Mouse (Mus musculus): ENCODE measurements around the gene Gm29776. TPM values are rescaled to one million over a fixed set of nuclear protein-coding genes. Genes with fewer than 3 reads are reported as not detected.

Gene Gm29776
- total RNA-seq, 2 experiments from 2014 or later = not detected

DNA sequence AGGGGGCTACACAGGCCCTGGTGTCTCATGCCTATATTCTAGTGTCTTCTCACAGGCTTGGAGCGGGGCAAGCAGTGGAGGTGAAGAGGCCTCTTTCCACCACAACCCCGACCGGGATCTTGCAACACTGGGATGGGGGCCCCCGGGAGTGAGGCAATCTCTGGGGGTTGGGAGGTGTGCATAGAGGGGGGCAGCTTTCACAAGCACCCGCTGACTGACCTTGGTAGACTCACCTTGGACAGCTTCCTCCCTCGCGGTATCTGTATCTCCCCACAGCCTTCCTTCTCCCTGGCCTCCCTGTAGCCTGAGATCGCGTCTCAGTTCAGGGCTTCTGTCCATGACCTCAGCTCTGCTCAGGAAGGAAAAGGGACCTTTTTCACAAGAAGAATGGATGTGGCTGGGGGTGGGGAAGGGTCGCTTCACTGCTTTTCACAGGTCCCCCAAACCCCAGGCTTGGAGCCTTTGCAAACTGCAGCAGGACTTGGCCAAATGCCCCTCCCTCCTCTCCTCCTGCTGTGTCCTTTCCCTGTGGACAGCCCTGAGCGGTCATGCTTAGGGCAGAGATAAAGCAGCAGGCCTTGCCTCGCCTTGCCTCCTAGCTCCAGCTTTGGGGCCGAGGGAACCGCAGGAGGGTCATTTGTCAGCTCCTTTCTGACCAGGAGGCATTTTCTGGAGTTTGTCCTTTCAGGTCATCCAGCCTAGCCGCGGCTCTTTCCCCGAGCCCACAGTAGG, 8.1 kb upstream of the Gm29776 start:
- no peak for DNase-seq

DNA sequence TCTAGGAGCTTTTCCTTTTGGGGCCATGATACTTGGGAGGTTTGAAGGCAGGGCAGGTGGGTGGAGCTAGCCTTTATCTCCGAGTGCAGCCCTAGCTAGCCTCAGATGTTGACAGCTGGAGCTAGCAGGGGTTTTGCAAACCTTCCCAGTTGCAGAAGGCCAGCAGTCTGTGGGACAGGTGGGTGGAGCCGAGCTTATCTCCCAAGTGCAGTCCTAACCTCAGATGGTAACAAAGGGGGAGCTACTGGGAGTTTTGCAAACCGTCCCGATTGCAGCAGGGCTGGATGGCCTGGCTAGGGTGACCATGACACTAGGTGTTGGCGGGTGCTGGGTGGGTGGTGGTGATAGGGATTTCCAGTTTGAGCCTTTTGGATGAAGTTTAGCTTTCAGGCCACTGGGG, 7.2 kb upstream of the Gm29776 start:
- DNase-seq = no peak

DNA sequence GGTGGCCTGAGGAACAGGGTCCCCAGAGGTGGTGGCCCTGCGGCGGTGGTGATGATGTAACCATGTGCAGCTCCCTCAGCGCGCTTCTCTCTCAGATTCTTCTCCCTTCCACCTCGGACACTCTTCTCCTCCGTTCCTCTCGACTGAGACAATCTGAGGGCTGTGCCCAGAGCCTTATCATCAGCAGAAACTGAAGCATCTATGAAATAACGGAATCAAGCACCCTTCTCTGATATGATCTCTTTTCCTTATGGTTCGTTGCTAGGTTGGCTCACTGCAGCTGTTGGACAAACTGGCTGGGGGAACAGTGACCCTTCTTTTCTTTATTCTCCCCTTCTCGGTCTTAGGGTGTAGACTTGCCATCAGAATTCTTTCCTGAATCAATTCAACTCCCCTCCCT, 4.6 kb upstream of the Gm29776 start:
- DNase-seq = no peak

DNA sequence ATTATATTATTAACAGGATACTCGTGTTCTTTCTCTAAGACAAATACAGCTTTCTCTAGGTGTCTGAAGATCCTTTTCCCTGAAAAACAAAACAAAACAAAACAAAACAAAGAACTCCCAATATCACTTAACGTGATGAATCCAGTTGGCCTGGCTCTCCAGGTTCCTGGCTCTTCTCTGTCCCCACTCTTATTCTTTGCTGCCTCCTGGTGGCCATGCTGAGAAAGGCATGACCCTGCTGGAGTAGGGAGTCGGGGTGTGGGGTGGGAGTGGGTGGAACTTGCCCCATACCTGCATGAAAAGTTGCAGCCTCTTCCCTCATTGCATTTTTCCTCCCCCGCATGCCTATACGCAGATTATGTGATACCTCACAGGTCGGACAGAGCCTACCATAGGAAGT, 2.7 kb upstream of the Gm29776 start:
- DNase-seq = peak; percentile 63 to 73

DNA sequence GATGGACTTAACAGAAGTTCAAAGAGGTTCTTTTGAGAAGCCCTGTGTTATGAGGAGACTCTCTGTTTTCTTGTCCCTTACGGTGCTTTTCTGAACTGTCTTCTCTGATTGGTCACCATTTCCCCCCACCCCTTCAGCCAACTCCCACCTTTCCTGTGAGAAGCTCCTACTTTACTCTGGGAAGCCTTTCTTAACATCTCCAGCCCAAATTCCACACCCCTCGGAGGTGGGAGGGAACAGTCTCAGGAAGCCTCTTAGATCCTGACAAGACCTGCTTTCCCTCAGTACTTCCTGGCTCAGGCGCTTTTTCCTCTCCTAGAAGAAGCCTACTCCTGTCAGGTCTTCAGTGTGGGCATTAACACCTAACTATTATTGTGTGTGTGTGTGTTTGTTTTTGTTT, 953 bp upstream of the Gm29776 start:
- no peak for DNase-seq

DNA sequence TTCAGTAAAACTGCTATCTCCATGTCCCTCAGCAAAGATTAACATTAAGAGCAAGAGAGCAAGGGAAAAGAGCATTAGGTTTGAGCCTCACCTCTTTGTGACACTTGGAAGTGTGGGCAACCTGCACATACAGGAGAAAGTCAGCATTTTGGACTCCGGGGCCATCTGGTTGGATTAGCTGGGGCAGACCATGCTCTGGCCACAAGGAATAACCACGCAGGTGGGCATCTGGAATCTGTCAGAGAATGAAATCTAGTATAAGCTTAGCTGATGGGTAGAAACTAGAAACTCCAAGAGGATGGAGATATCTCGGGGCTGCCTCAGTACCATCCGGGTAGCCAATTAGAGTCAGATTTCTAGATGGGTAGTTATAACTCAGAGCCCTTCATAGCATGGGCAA, 1.9 kb downstream of the Gm29776 start:
- DNase-seq = no peak

DNA sequence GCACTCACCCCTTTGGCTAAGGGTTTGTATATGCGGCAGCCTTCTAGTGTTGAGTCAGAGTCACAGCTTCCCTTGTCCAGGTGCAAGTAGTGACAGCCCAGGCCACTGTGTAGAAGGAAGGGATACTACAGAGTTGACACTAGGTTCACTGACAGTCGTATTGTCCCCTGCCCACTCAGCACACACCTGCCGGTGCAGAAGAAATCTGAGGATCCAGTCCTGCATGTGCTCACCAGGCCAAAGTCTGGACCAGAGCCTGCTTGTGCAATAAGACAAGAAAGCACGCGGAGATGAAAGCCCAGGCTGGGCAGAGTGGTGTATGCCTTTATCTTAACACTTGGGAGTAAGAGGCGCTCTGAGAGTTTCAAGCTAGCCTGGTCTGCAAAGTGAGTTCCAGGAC, 3.6 kb downstream of the Gm29776 start:
- DNase-seq = no peak

DNA sequence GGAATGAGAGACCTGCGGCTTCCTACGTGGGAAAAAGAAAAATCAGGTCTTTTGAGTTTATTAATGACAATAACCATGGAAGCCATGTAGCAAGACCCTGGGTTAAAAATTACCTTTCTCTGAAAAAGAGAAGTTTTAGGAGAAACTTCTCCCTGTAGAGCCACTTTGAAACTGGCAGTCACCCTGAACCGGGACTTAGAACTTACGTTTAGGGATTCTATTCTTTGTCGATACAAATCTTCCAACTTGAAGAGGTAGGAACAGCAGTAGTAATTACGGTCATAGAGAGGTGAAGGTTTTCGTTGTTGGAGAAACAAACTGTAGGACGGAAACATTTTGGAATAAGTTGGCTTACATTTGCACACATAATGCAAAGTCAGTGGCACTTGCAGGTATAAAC, 11.4 kb downstream of the Gm29776 start:
- DNase-seq = no peak

DNA sequence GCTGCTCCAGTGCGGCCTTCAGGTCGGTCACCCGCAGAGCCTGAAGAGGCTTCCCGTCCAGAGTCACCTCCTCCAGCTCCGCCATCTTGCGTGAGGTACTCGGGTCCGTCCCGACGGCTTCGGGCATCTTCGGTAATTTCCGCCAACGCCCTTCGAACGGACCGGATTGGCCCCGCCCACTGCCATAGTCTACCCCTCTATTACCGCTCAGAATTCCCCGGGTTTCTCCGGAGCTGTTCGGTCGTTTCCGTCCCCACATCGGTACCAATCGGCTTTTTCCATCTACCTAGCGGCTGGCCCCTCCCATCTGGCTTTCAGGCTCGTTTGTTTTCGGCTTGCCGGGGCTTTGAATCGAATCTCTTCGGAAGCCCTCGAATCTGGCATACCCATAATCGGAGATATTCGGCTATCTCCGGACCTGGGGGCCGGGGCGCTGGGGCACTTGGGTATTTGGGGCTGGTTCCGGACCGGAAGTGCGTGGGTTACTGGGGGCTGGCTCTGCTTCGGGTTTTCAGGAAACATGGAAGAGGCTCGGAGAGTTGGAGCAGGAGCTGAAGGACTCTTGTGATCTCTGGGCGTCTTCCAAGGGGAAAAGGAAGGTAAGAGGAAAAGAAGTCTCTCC, 12.0 kb downstream of the Gm29776 start, which contains the start of gene Acin1:
Gene Acin1 (minus strand): TSS at position 410 of the 622 bp plus-strand sequence.
- DNase-seq = peak; percentile 100

DNA sequence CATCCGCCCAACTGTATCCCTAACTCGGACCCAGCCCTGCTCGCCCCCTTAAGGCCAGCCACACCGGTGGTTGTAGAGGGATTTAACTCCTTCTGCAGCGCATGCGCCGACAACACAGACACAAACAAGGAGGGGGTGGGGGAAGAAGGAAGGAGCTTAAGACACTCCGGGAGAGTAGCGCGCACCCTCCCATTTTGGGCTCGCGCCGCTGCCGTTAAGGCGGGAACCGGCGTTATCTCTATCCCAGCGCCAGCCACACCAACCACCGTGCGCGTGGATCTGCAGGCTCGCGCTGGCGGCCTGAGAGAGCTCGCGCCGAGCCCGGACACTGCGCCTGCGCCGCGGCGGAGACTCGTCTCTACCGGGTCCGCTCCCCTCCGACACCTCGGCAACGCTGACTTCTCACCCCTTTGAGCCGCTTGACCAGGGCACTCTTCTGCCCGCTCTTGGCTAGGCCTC, 12.5 kb downstream of the Gm29776 start, which contains the start of gene 1700123O20Rik:
Gene 1700123O20Rik (plus strand): TSS at position 154 of the 459 bp plus-strand sequence.
- DNase-seq = no peak

DNA sequence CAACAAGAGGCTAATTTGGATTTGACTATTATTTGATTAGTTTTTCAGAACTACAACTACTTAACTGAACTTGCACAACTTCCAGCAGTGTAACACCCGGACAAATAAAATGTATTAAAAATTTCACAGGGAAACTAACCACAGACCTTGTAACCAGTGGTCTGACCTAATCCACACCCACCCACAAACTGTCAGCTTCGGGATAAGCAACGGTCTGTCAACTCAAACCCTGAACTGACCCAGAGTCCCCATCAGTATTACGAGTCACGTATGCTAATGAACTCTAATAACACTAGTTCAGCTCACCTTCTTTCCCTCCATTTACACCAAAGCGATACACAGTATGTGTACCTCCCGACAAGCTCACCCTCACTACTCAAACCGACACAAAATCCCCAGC, 13.2 kb downstream of the Gm29776 start:
- no peak for DNase-seq

DNA sequence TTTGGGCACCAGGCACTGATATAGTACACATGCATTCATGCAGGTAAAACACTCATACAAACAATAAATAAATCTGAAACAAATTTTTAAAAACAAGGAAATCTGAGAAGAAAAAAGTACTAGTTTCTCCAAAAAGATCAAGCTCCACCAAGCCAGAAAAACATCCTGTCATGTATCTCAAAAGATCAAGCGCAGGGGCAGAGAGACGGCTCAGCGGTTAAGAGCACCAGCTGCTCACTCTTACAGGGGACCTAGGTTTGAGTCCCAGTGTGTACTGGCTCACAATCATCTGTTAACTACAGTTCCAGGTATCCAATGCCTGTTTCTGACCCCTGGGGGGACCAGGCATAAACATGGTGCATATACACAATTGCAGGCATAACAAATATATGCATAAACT, 16.2 kb downstream of the Gm29776 start:
- DNase-seq = no peak

DNA sequence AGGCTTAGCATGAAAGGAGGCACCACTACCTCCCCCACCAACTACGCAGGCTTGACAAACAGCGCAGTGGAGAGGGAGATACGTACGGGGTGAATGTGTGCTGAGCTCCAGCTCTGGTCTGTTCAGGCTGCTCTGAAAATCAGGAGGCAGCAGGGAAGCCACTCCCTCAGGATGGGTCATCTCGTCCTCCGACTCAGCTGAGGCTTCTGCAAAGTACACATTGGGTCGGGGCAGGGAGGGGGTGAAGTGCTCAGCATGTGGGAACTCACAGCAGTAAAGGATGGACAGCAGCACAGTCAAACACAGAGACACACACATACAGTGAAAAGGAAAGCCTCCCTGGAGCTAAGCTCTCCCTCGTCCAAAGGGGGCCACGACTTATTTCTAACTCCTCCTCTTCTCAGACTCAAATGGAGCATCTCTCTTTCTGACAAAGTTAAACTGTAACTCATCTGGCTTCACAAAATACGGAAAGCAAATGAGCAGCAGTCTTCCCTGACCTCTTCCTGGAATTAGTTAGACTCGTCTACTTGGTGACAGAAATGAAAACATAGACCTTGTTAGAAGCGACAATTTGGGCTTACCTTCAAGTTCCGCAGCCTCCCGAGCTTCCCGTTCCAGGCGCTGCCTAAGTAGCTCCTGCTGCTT, 19.9 kb downstream of the Gm29776 start:
- no peak for DNase-seq

DNA sequence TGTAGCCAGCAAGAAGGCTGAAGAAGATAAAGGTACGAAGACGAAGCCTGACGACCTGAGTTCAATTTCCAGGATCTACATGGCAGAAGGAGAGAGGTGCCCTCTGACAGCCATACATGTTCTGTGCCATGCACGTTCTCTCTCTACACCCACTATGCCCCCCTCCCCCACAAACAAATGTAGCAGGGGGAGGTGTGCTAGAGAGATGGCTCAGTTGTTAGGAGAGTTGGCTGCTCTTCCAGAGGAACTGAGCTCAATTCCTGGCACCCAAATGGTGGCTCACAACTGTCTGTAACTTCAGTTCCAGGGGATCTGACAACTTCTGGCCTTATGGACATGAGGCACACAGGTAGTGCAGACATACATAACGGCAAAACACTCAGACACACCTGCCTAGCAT, 22.3 kb downstream of the Gm29776 start:
- no peak for DNase-seq

DNA sequence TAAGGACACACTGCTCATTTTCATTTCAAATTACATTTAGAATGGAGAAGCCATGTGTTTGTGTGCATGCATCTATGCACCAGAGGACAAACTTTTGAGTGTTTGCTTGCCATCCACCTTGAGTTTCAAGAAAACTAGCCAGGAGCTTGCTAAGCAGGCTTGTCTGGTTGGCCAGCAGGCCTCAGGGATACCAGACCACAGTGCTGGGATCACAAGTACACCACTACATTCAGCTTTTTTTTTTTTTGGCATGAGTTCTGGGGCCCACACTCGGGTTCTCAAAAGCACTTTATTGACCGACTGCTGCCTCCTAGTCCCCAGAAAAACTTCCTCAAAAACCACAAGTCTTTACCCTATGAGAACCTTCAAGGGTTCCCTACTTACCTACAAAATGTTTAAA, 24.3 kb downstream of the Gm29776 start:
- no peak for DNase-seq

DNA sequence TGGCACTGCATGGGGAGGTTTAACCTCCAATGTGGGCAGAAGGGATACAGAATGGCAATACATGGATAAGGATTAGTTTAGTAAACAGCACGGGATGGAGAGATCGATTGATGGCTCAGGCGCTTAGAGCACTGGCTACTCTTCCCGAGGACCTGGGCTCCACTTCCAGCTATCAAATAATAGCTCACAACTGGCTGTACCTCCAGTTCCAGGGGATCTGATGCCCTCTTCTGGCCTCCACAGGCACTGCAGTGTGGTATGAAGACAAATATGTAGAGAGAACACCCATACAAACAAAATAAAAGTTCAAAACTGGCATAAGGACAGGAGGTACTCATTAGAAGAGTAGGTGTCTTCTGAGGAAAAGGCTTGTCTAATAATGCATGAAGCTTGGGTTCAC, 29.3 kb downstream of the Gm29776 start:
- no peak for DNase-seq

DNA sequence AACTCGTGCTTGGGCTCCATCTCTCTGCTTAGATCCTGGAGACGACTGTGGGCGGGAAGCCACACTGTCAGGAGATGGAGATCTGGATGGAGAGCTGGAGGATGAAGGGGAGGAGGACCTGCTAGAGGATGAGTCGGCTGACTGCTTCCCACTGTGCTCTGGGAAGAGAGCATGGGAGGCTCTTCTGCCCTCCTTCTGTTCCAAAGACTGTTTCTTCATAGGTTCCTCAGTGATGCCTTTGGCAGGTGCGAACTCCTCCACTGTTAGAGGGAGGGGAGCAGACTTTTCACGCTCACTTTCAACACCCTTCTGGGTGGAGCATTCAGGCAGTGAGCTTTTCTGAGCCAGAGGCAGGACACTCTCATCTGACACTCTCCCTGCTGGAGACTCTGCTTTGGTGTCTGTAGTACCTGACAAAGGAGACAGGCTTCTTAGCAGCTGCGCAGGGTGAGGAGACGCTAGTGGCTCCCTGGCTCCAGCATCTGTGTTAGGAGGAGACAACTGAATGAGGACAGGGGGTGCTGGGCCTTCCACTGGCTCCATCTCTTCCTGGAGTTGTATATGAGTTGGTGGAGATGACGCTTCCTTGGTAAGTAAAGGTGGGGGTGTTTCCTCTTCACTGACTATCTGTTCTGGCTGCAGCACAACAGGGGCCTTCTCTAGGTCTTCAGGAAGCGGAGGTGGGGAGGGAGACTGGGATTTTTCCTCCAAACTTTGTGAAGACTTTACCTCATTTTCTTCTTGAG, 34.0 kb downstream of the Gm29776 start:
- no peak for DNase-seq

DNA sequence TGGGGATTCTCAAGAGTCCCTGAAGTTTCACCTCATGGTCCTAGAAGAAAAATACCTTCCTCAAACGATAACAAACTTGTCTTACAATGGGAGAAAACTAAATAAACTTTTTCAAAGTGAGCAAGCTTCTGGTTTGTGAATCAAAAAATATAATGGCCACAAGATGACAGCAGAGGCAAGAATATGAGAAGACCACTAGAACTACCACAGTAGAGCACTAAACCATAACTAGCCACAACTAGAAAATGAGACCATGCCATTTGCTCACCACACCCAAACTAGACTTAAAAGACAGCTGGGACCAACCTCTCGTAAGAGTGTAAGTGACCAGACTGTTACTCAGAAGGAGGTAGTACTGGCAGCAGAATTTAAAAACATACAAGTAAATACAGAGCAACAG, 38.6 kb downstream of the Gm29776 start:
- no peak for DNase-seq

DNA sequence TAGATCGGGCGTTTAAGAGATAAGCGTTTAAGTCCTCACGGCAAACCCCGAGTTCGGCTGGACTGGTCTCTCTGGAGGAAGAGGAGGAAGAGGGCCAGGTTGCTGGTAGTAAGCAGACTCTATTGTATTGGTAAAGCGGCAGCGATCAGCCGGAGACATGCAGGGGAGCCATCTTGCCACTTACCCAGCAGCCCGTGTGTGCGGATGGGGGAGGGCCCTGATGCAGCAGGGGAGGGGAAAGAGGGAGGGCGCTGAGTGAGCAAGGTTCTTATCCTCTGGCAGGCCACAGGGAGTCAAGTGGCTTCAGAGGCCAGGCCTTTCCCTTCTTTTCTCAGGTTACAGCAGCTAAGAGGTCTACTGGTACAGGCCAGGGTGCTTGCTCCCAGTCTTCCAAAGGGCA, 45.1 kb downstream of the Gm29776 start:
- peak; percentile 83 to 84 for DNase-seq

DNA sequence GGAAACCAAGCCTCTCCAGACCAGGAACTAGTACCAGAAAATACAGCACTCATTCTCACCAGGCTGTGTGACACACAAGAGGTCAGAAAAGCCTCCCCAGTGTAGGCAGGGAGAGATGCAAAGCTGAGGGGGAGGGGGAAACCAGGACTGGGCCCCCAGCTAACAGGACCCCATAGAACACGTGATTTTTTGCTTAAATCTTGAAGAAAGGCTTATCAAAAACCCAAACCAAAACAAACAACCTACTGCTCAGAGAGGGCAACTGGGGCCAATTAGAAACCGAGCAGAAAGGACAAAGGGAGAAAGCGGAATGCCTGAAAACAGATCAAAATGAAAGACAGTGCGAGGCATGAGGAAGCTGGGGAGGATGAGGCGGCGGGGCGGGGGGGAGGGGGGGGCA, 45.8 kb downstream of the Gm29776 start:
- DNase-seq = no peak

DNA sequence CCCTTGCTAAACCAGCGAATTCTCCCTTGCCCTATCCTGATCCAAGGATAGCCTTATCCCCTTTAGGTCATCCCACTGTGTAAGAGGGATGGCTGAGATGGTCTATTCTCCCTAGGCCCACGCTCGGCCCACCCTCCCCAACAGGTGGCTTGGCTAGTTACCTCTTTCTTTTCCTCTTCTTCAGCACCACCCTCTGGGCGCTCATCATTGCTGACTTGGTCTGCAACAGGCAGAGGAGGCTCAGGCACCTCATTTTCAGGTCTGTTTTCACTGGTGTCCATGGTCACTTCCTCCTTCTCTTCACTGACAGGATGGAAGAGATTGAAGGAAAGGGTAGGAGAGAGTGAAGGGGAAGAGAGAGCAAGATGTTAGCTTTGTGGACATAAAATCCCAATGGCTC, 47.1 kb downstream of the Gm29776 start:
- DNase-seq = no peak

DNA sequence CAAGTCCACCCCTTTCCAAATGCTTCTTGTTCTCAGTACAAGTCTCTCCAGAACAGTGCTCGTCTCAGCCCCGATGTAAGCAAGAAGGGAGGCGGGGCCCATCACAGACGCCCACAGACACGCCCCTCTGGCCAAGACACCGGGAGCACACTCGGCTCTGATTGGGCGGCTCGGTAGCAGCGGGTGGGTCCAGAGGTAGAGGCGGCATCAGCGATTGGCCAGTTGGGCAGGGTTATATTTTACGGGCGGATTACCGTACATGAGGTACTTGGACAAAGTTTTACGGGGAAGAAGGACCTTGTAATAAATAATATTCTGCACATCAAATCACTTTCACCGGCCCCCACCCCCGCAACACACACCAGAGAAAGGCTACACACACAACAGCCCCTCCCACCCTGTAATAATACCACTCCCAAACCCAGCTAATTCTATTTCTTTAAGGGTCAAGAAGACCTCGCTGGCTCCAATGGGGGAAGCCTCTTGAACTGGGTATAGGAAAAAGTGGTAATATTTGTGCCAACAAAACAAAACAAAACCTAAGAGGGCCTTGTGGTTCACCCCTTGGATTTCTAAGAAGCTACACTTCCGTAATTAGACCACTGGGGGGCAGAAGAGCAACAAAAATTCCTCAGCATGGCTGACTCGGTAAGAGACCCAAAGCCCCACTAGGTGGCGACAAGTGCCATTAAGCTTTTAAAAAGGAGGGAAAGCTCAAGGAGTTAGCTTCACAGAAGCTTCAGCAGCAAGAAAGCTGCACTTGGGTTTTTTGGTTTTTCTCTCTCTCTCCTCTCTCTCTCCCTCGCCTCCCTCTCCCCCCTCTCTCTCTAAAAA, 47.8 kb downstream of the Gm29776 start:
- peak; percentile 67 to 79 for DNase-seq

Measured in layer of hippocampus, postnatal 36 days (tissue).